In the genomic region with DNA sequence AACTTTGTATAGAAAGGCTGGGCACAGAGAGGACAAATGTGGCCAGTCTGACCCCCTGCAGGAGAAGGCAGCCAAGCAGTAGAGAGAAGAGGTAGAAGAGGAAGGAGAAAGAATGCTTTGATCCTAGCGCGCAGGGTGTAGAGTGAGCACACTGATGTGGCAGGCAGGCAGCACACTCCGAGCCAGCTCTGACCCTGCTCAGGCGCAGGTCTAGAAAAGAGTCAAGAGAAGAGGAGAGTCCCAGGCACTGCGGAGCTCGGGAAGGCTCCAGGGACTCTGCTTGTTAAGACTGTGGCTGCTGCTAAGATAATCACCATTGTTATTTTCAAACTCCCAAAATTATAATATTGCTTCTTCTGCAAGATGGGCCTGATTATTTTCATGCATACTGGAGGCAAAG, we compare ENCODE assay signal across 15 mouse cellular contexts.
DNase-seq lines count a peak whose midpoint lies in the region; ATAC-seq lines count a peak whose summit lies in the region.
"Had no signal": no experiment of that assay in that cellular context is flagged by ENCODE, and none has a peak within 500 bp of the region (broad histone marks: within the 10 kb centered on the region; RNA-seq: fewer than 3 reads in every experiment).

No protein-coding gene starts in this region.

- peak; percentile 2 for DNase-seq in adrenal gland, adult 2 months
- no peak for DNase-seq in adrenal gland, postnatal 14 days
- peak; percentile 32 for DNase-seq in hindbrain, embryonic 11.5 days (ENCODE audit: low spot score)
- DNase-seq in hindbrain, embryonic 14.5 days (ENCODE audit: low spot score): no peak
- peak; percentile 36 for DNase-seq in limb, embryonic 11.5 days (ENCODE audit: low spot score)
- no peak for DNase-seq in right cerebral cortex, postnatal 14 days
- DNase-seq: cerebellum, adult 18-20 months; heart, adult 2 months; lung, postnatal 36 days; thymus, adult 2 months had no signal

- no peak overlapping the region for H3K4me2 ChIP-seq in hindbrain, embryonic 11.5 days (replicated peaks; ENCODE audit: low read depth, low read length)
- H3K4me2 ChIP-seq in hindbrain, embryonic 14.5 days (replicated peaks): no peak overlapping the region
- no peak overlapping the region for H3K4me2 ChIP-seq in midbrain, embryonic 12.5 days (replicated peaks)
- no peak overlapping the region for H3K4me2 ChIP-seq in midbrain, embryonic 15.5 days
- H3K4me2 ChIP-seq in limb, embryonic 11.5 days (ENCODE audit: low read depth, severe bottlenecking): no peak overlapping the region
- H3K4me2 ChIP-seq: embryonic facial prominence, embryonic 15.5 days had no signal

- no peaks in the 10 kb centered on the region for H3K36me3 ChIP-seq in hindbrain, embryonic 11.5 days (ENCODE audit: control insufficient read depth, insufficient read depth, low read length)
- H3K36me3 ChIP-seq in hindbrain, embryonic 14.5 days (replicated peaks; ENCODE audit: control insufficient read depth, insufficient read depth): no peaks in the 10 kb centered on the region
- no peaks in the 10 kb centered on the region for H3K36me3 ChIP-seq in midbrain, embryonic 12.5 days
- H3K36me3 ChIP-seq in midbrain, embryonic 15.5 days (replicated peaks): no peaks in the 10 kb centered on the region
- no peaks in the 10 kb centered on the region for H3K36me3 ChIP-seq in limb, embryonic 11.5 days (ENCODE audit: control insufficient read depth, insufficient read depth, low read length)
- H3K36me3 ChIP-seq: embryonic facial prominence, embryonic 15.5 days had no signal

- peaks cover 3% of the 10 kb centered on the region for H3K4me1 ChIP-seq in hindbrain, embryonic 11.5 days (replicated peaks; ENCODE audit: control insufficient read depth, insufficient read depth, low read length)
- H3K4me1 ChIP-seq in hindbrain, embryonic 14.5 days (replicated peaks; ENCODE audit: control insufficient read depth, insufficient read depth, low read length): peaks cover 24% of the 10 kb centered on the region
- H3K4me1 ChIP-seq in midbrain, embryonic 12.5 days: peaks cover 39% of the 10 kb centered on the region
- peaks cover 29% of the 10 kb centered on the region for H3K4me1 ChIP-seq in midbrain, embryonic 15.5 days
- H3K4me1 ChIP-seq in limb, embryonic 11.5 days (ENCODE audit: control insufficient read depth, insufficient read depth, low read length): peaks cover 23% of the 10 kb centered on the region

- ATAC-seq in hindbrain, embryonic 11.5 days (ENCODE audit: low FRiP score): no peak
- ATAC-seq in hindbrain, embryonic 14.5 days (ENCODE audit: low FRiP score): no peak
- 0 out of 2 replicates have a peak, but pooled peaks have one; percentile 17 for ATAC-seq in midbrain, embryonic 12.5 days (ENCODE audit: low FRiP score, low read depth)
- no peak for ATAC-seq in midbrain, embryonic 15.5 days (replicated peaks)
- ATAC-seq in limb, embryonic 11.5 days (ENCODE audit: insufficient number of reproducible peaks, low FRiP score, low TSS enrichment, low read depth): 0 out of 2 replicates have a peak, but pooled peaks have one; percentile 21
- ATAC-seq: intestine, postnatal 0 days had no signal

- no peaks in the 10 kb centered on the region for H3K27me3 ChIP-seq in hindbrain, embryonic 11.5 days (ENCODE audit: control insufficient read depth, insufficient read depth, low read length)
- no peaks in the 10 kb centered on the region for H3K27me3 ChIP-seq in hindbrain, embryonic 14.5 days (ENCODE audit: control insufficient read depth, insufficient read depth, low read length)
- H3K27me3 ChIP-seq in midbrain, embryonic 12.5 days: no peaks in the 10 kb centered on the region
- H3K27me3 ChIP-seq in midbrain, embryonic 15.5 days (replicated peaks): no peaks in the 10 kb centered on the region
- no peaks in the 10 kb centered on the region for H3K27me3 ChIP-seq in limb, embryonic 11.5 days (ENCODE audit: control insufficient read depth, insufficient read depth, low read length)
- H3K27me3 ChIP-seq: embryonic facial prominence, embryonic 15.5 days had no signal

- no peak overlapping the region for H3K4me3 ChIP-seq in hindbrain, embryonic 11.5 days (ENCODE audit: low read depth, low read length)
- H3K4me3 ChIP-seq in hindbrain, embryonic 14.5 days (replicated peaks; ENCODE audit: low read length): no peak overlapping the region
- no peak overlapping the region for H3K4me3 ChIP-seq in midbrain, embryonic 12.5 days
- no peak overlapping the region for H3K4me3 ChIP-seq in midbrain, embryonic 15.5 days
- no peak overlapping the region for H3K4me3 ChIP-seq in limb, embryonic 11.5 days (ENCODE audit: low read depth, low read length)
- H3K4me3 ChIP-seq: embryonic facial prominence, embryonic 15.5 days; heart, adult 2 months; myocyte had no signal

- H3K27ac ChIP-seq in hindbrain, embryonic 11.5 days (ENCODE audit: low read depth, low read length): no peak overlapping the region
- no peak overlapping the region for H3K27ac ChIP-seq in hindbrain, embryonic 14.5 days
- H3K27ac ChIP-seq in midbrain, embryonic 12.5 days (replicated peaks): no peak overlapping the region
- H3K27ac ChIP-seq in midbrain, embryonic 15.5 days: no peak overlapping the region
- H3K27ac ChIP-seq in limb, embryonic 11.5 days (replicated peaks; ENCODE audit: low read depth, low read length): no peak overlapping the region
- H3K27ac ChIP-seq: embryonic facial prominence, embryonic 15.5 days; heart, adult 2 months had no signal

- H3K9me3 ChIP-seq in hindbrain, embryonic 11.5 days (ENCODE audit: control insufficient read depth, low read length): no peaks in the 10 kb centered on the region
- H3K9me3 ChIP-seq in hindbrain, embryonic 14.5 days (ENCODE audit: control insufficient read depth, low read length): no peaks in the 10 kb centered on the region
- H3K9me3 ChIP-seq in midbrain, embryonic 12.5 days: no peaks in the 10 kb centered on the region
- H3K9me3 ChIP-seq in midbrain, embryonic 15.5 days: no peaks in the 10 kb centered on the region
- H3K9me3 ChIP-seq in limb, embryonic 11.5 days (ENCODE audit: control insufficient read depth, low read length): no peaks in the 10 kb centered on the region
- H3K9me3 ChIP-seq: embryonic facial prominence, embryonic 15.5 days had no signal

- 5% methylated on average over 6 of the region's 6 CpGs for WGBS in hindbrain, embryonic 11.5 days
- 7% methylated on average over 6 of the region's 6 CpGs for WGBS in hindbrain, embryonic 14.5 days
- 5% methylated on average over 6 of the region's 6 CpGs for WGBS in midbrain, embryonic 12.5 days
- WGBS in midbrain, embryonic 15.5 days: 14% methylated on average over 6 of the region's 6 CpGs
- 4% methylated on average over 6 of the region's 6 CpGs for WGBS in limb, embryonic 11.5 days

- H3K9ac ChIP-seq in hindbrain, embryonic 11.5 days (ENCODE audit: low read depth, low read length): no peak overlapping the region
- H3K9ac ChIP-seq in hindbrain, embryonic 14.5 days: no peak overlapping the region
- no peak overlapping the region for H3K9ac ChIP-seq in midbrain, embryonic 12.5 days (replicated peaks)
- H3K9ac ChIP-seq in midbrain, embryonic 15.5 days: no peak overlapping the region
- no peak overlapping the region for H3K9ac ChIP-seq in limb, embryonic 11.5 days (ENCODE audit: low read length)
- H3K9ac ChIP-seq: embryonic facial prominence, embryonic 15.5 days had no signal

Comparison
In these comparisons a context has a peak if more than half of its experiments do, and no peak if none do; other contexts are left out.
1. DNase-seq: peak in adrenal gland, adult 2 months (single experiment), hindbrain, embryonic 11.5 days (single experiment) and limb, embryonic 11.5 days (single experiment); none in adrenal gland, postnatal 14 days (single experiment), hindbrain, embryonic 14.5 days (single experiment) and right cerebral cortex, postnatal 14 days (single experiment).
2. ATAC-seq: peak in midbrain, embryonic 12.5 days (single experiment) and limb, embryonic 11.5 days (single experiment); none in hindbrain, embryonic 11.5 days (single experiment), hindbrain, embryonic 14.5 days (single experiment) and midbrain, embryonic 15.5 days (single experiment).